Mouse (Mus musculus) liver, embryonic 16.5 days (tissue): ENCODE measurements at regions not wholly inside any gene's neighbourhood (a gene's known extent, or its start where the extent isn't known, plus 50 kb on each side); places are given as distances from the start of the nearest gene placed in this dataset.
A peak's percentile ranks its signal among the peaks of the same experiment; 100 is the strongest.

Source experiments
- ATAC-seq: fragments of 200-750 bp; cut with Nextera tagmentation; 2 replicates; pipeline ENCODE4 v1.8.0; 2017; ENCODE audit warnings: low read depth, mild to moderate bottlenecking, moderate number of reproducible peaks, moderate library complexity
- H3K27ac ChIP-seq: fragments of 300-500 bp; sonication (generic); 2 replicates; pipeline ENCODE4 v1.5.1; 2014; ENCODE audit warnings: mild to moderate bottlenecking, low read length
- H3K27me3 ChIP-seq: fragments of 300-500 bp; sonication (generic); 2 replicates; pipeline ENCODE4 v1.6.1; 2014; ENCODE audit warnings: low read depth, low read length, mixed read lengths; ENCODE audit not compliant: control insufficient read depth, insufficient read depth
- H3K36me3 ChIP-seq: fragments of 300-500 bp; sonication (generic); 2 replicates; pipeline ENCODE4 v1.6.1; 2014; ENCODE audit warnings: mild to moderate bottlenecking; ENCODE audit not compliant: control insufficient read depth, insufficient read depth
- H3K4me1 ChIP-seq: fragments of 300-500 bp; sonication (generic); 2 replicates; pipeline ENCODE4 v1.6.1; 2014; ENCODE audit warnings: low read depth, low read length, mixed read lengths; ENCODE audit not compliant: control insufficient read depth
- H3K4me2 ChIP-seq: fragments of 300-500 bp; sonication (generic); 2 replicates; pipeline ENCODE4 v1.6.1; 2014; ENCODE audit warnings: low read depth, low read length, mixed read lengths
- H3K4me3 ChIP-seq: fragments of 300-500 bp; sonication (generic); 2 replicates; pipeline ENCODE4 v1.5.1; 2014; ENCODE audit warnings: low read depth, mild to moderate bottlenecking, low read length
- H3K9ac ChIP-seq: fragments of 300-500 bp; sonication (generic); 2 replicates; pipeline ENCODE4 v1.6.1; 2014; ENCODE audit warnings: low read depth, low read length
- H3K9me3 ChIP-seq: fragments of 300-500 bp; sonication (generic); replicated peaks from 2 replicates; pipeline ENCODE4 v1.6.1; 2016; ENCODE audit warnings: low read length; ENCODE audit not compliant: control insufficient read depth
- WGBS: fragments of 180-500 bp; shearing (Covaris S2); extraction: QIAGEN DNeasy Blood & Tissue Kit; methylation state at CpG from one replicate; pipeline ENCODE4 v1.1.7; 2014; ENCODE audit not compliant: insufficient replicate concordance; 5-methylcytosine and 5-hydroxymethylcytosine counted together

GRCm38 (mm10) chr10:15321480-15321879, 603.5 kb upstream of the Gje1 start:
- Histone ChIP-seq H3K9me3 (no peaks in the 10 kb centered on the region), H3K4me2 (no peak overlapping the region), H3K4me1 (no peaks in the 10 kb centered on the region), H3K27ac (no peak overlapping the region), H3K4me3 (no peak overlapping the region), H3K27me3 (no peaks in the 10 kb centered on the region), H3K9ac (no peak overlapping the region), H3K36me3 (no peaks in the 10 kb centered on the region)
- ATAC-seq = no peak

- Histone ChIP-seq H3K4me1 (no peaks in the 10 kb centered on the region), H3K4me2 (no peak overlapping the region), H3K9ac (no peak overlapping the region), H3K9me3 (no peaks in the 10 kb centered on the region), H3K36me3 (no peaks in the 10 kb centered on the region), H3K27ac (no peak overlapping the region), H3K27me3 (no peaks in the 10 kb centered on the region), H3K4me3 (no peak overlapping the region)
- WGBS = 47% methylated on average over 2 of the region's 2 CpGs
- no peak for ATAC-seq
Measured at GRCm38 (mm10) chr10:15317017-15317607, 599.1 kb upstream of the Gje1 start.

GRCm38 (mm10) chr10:15310650-15311049, 592.6 kb upstream of the Gje1 start:
- H3K9ac ChIP-seq = no peak overlapping the region
- no peaks in the 10 kb centered on the region for H3K9me3 ChIP-seq
- H3K4me1 ChIP-seq = no peaks in the 10 kb centered on the region
- no peak overlapping the region for H3K27ac ChIP-seq
- no peak overlapping the region for H3K4me2 ChIP-seq
- no peaks in the 10 kb centered on the region for H3K27me3 ChIP-seq
- H3K4me3 ChIP-seq = no peak overlapping the region
- H3K36me3 ChIP-seq = no peaks in the 10 kb centered on the region
- 32% methylated on average over 2 of the region's 2 CpGs for WGBS
- no peak for ATAC-seq

GRCm38 (mm10) chr10:15305811-15306473, 587.9 kb upstream of the Gje1 start:
- no peak overlapping the region for H3K27ac ChIP-seq
- no peaks in the 10 kb centered on the region for H3K4me1 ChIP-seq
- 60% methylated on average over 3 of the region's 3 CpGs for WGBS
- H3K36me3 ChIP-seq = no peaks in the 10 kb centered on the region
- H3K4me2 ChIP-seq = no peak overlapping the region
- H3K9me3 ChIP-seq = no peaks in the 10 kb centered on the region
- H3K27me3 ChIP-seq = no peaks in the 10 kb centered on the region
- ATAC-seq = no peak
- H3K9ac ChIP-seq = no peak overlapping the region
- H3K4me3 ChIP-seq = no peak overlapping the region

DNA sequence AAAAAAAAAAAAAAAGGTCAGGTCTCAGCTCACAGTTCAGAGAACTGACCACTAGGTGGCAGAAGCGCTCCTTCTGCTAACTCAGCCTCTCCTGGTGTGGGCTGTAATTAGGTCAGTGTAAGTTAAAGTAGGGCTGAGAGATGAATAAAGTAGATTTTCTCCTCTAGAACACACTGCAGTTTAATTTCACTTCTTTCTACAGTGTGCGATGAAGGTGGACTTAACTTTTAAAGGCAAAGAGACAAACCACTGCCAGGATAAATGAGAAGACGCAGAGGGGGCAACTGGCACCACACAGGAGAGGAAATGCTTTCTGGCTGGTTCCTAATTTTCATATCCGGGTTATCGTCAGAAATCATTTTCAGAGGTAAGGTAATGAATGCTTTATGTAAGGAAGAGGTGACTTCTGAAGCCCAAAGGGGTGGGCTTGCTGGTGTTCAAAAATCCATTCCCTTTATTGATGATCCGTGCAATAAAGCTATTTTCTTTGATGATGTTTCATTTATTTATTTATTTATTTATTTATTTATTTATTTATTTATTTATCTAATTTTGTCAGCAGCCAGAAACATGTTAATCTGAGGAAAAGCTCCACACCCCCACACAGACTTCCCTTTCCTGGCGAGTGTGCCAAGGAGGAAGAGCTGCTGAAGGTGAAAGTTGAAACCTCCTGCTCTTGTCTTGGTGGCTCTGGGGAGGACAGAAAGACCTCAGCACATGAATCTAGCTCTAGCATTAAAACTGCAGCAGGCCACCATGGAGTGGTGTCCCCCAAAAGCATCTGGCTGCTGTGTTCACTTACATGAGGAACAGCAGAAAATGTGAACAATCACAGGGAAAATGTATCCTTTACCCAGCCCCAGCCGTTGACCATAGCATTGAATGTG, 582.4 kb upstream of the Gje1 start:
- H3K9ac ChIP-seq = no peak overlapping the region
- no peak overlapping the region for H3K27ac ChIP-seq
- H3K36me3 ChIP-seq = no peaks in the 10 kb centered on the region
- H3K4me3 ChIP-seq = no peak overlapping the region
- H3K4me1 ChIP-seq = no peaks in the 10 kb centered on the region
- H3K9me3 ChIP-seq = no peaks in the 10 kb centered on the region
- peak; percentile 45; the same call in 1 of the 2 replicates for ATAC-seq
- H3K4me2 ChIP-seq = no peak overlapping the region
- no peaks in the 10 kb centered on the region for H3K27me3 ChIP-seq
- 28% methylated on average over 8 of the region's 8 CpGs for WGBS

- H3K9ac ChIP-seq = no peak overlapping the region
- H3K27me3 ChIP-seq = no peaks in the 10 kb centered on the region
- no peaks in the 10 kb centered on the region for H3K9me3 ChIP-seq
- WGBS = 44% methylated on average over 11 of the region's 11 CpGs
- no peak overlapping the region for H3K4me2 ChIP-seq
- no peak overlapping the region for H3K4me3 ChIP-seq
- H3K4me1 ChIP-seq = no peaks in the 10 kb centered on the region
- H3K36me3 ChIP-seq = no peaks in the 10 kb centered on the region
- no peak for ATAC-seq
- no peak overlapping the region for H3K27ac ChIP-seq
Measured at GRCm38 (mm10) chr10:15299331-15300198, 581.6 kb upstream of the Gje1 start.

- Histone ChIP-seq H3K27ac (no peak overlapping the region), H3K4me1 (no peaks in the 10 kb centered on the region), H3K36me3 (no peaks in the 10 kb centered on the region), H3K4me3 (no peak overlapping the region), H3K9me3 (no peaks in the 10 kb centered on the region), H3K27me3 (no peaks in the 10 kb centered on the region), H3K4me2 (no peak overlapping the region), H3K9ac (no peak overlapping the region)
- ATAC-seq = no peak
- WGBS = 59% methylated on average over 2 of the region's 2 CpGs
Measured at GRCm38 (mm10) chr10:15297257-15297656, 579.2 kb upstream of the Gje1 start.

- Histone ChIP-seq H3K4me2 (no peak overlapping the region), H3K4me1 (no peaks in the 10 kb centered on the region), H3K27me3 (no peaks in the 10 kb centered on the region), H3K27ac (no peak overlapping the region), H3K4me3 (no peak overlapping the region), H3K36me3 (no peaks in the 10 kb centered on the region), H3K9me3 (no peaks in the 10 kb centered on the region), H3K9ac (no peak overlapping the region)
- WGBS = 40% methylated on average over 1 of the region's 1 CpGs
- no peak for ATAC-seq
Measured at GRCm38 (mm10) chr10:15294125-15294524, 576.1 kb upstream of the Gje1 start.
